In the genomic region with DNA sequence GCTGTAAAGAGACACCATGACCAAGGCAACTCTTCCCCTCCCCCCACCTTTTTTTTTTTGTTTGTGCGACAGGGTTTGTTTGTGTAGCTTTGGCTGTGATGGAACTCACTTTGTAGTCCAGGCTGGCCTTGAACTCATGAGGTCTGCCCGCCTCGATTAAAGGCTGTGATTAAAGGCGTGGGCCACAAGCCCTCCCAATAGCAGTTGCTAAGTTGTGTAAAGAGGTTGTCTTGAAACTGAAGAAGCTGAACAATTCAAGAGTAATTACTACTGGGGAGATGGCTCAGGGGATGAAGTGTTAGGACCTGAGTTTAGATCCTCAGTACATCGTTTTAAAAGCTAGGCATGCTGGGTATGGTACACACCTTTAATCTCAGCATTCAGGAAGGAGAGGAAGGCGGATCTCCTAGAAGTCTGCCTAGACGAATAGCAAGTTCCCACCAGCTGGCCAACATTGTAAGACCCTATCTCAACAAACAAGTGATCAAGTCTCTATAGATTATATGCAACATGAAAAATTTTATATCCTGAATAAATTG, we compare ENCODE assay signal across 8 mouse cellular contexts. TPM values are rescaled to one million over a fixed set of nuclear protein-coding genes. Genes with fewer than 3 reads are reported as not detected.
DNase-seq lines count a peak whose midpoint lies in the region; ATAC-seq and TF ChIP-seq lines count a peak whose summit lies in the region.

No protein-coding gene starts in this region.

- no peaks in the 10 kb centered on the region for H3K27me3 ChIP-seq in heart, embryonic 14.5 days (ENCODE audit: control insufficient read depth, insufficient read depth, low read length)
- no peaks in the 10 kb centered on the region for H3K27me3 ChIP-seq in hindbrain, embryonic 13.5 days
- no peaks in the 10 kb centered on the region for H3K27me3 ChIP-seq in midbrain, embryonic 12.5 days

- DNase-seq in heart, postnatal 25 days (ENCODE audit: low spot score): no peak
- DNase-seq in testis, postnatal 10 days (ENCODE audit: low spot score): no peak
- DNase-seq in thymus, postnatal 14 days: no peak
- DNase-seq in cerebellum, postnatal 36 days: no peak

- H3K9me3 ChIP-seq in heart, embryonic 14.5 days (ENCODE audit: control insufficient read depth, low read length): no peaks in the 10 kb centered on the region
- no peaks in the 10 kb centered on the region for H3K9me3 ChIP-seq in hindbrain, embryonic 13.5 days
- no peaks in the 10 kb centered on the region for H3K9me3 ChIP-seq in midbrain, embryonic 12.5 days

- TF ChIP-seq POLR2A in bone marrow macrophage, adult 2 months (IDR thresholded peaks at IDR 0.05; ENCODE audit: borderline replicate concordance, low read depth, low read length): no peak

- H3K9ac ChIP-seq in heart, embryonic 14.5 days (ENCODE audit: low read length): peak overlapping the region; percentile 76
- peak overlapping the region; percentile 65 for H3K9ac ChIP-seq in hindbrain, embryonic 13.5 days
- peak overlapping the region; percentile 32; the same call in 1 of the 2 replicates for H3K9ac ChIP-seq in midbrain, embryonic 12.5 days (replicated peaks)

- intact Hi-C loops in heart, postnatal 25 days (cut with DNase I): no loop called here

- H3K27ac ChIP-seq in heart, embryonic 14.5 days (replicated peaks in 1 of 2; ENCODE audit: control insufficient read depth in 1 of 2, insufficient read depth in 1 of 2, low read depth in 2 of 2, low read length in 2 of 2): 0 out of 4 replicates have a peak overlapping the region, but pooled peaks of 1 of the 2 experiments have one; percentile 56
- H3K27ac ChIP-seq in bone marrow macrophage, adult 2 months (ENCODE audit: insufficient read depth, low read depth, low read length): no peak overlapping the region
- peak overlapping the region; percentile 85 for H3K27ac ChIP-seq in hindbrain, embryonic 13.5 days
- peak overlapping the region; percentile 57; the same call in 1 of the 2 replicates for H3K27ac ChIP-seq in midbrain, embryonic 12.5 days (replicated peaks)

- H3K4me3 ChIP-seq in heart, embryonic 14.5 days (ENCODE audit: control insufficient read depth in 1 of 2, insufficient read depth in 1 of 2, low read depth in 1 of 2, low read length in 2 of 2): peak overlapping the region in 1 of 2 experiments; percentile 63; a peak in 3 of 4 replicates
- H3K4me3 ChIP-seq in bone marrow macrophage, adult 2 months (ENCODE audit: insufficient read depth, low read length): peak overlapping the region; percentile 93
- peak overlapping the region; percentile 82 for H3K4me3 ChIP-seq in hindbrain, embryonic 13.5 days
- H3K4me3 ChIP-seq in midbrain, embryonic 12.5 days: peak overlapping the region; percentile 69

- H3K4me2 ChIP-seq in heart, embryonic 14.5 days (ENCODE audit: low read length): peak overlapping the region; percentile 80
- peak overlapping the region; percentile 85 for H3K4me2 ChIP-seq in hindbrain, embryonic 13.5 days
- peak overlapping the region; percentile 56 for H3K4me2 ChIP-seq in midbrain, embryonic 12.5 days (replicated peaks)

- peaks cover 0 to 13% of the 10 kb centered on the region in 2 experiments; a peak in 2 of 4 replicates for H3K4me1 ChIP-seq in heart, embryonic 14.5 days (ENCODE audit: control insufficient read depth in 2 of 2, insufficient read depth in 2 of 2, low read length in 2 of 2)
- peaks cover 6% of the 10 kb centered on the region for H3K4me1 ChIP-seq in bone marrow macrophage, adult 2 months (ENCODE audit: control insufficient read depth, insufficient read depth, low read length)
- peaks cover 23% of the 10 kb centered on the region for H3K4me1 ChIP-seq in hindbrain, embryonic 13.5 days (replicated peaks)
- H3K4me1 ChIP-seq in midbrain, embryonic 12.5 days: peaks cover 12% of the 10 kb centered on the region

- 67% methylated on average over 7 of the region's 7 CpGs for WGBS in heart, embryonic 14.5 days
- WGBS in hindbrain, embryonic 13.5 days: 68% methylated on average over 7 of the region's 7 CpGs
- 69% methylated on average over 7 of the region's 7 CpGs for WGBS in midbrain, embryonic 12.5 days

- no peak for TF ChIP-seq CTCF in bone marrow macrophage, adult 2 months (IDR thresholded peaks at IDR 0.05; ENCODE audit: low read depth, low read length)

- no peak for ATAC-seq in heart, embryonic 14.5 days (ENCODE audit: insufficient number of reproducible peaks, insufficient read depth, low FRiP score, low read depth)
- ATAC-seq in hindbrain, embryonic 13.5 days (ENCODE audit: low FRiP score): no peak; the same call in 1 of the 2 replicates
- peak; percentile 12 for ATAC-seq in midbrain, embryonic 12.5 days (ENCODE audit: low FRiP score, low read depth)

- H3K36me3 ChIP-seq in heart, embryonic 14.5 days (ENCODE audit: control insufficient read depth, insufficient read depth, low read length): peaks cover 33% of the 10 kb centered on the region
- H3K36me3 ChIP-seq in hindbrain, embryonic 13.5 days: peaks cover 31% of the 10 kb centered on the region
- H3K36me3 ChIP-seq in midbrain, embryonic 12.5 days: peaks cover 30% of the 10 kb centered on the region

RNA-seq across cellular contexts. Expression of gene Cops6, which starts 0.6 kb away (rescaled TPM):
- 242 and 254 TPM in 2 replicates for polyA plus RNA-seq in heart, embryonic 14.5 days (2014; fragmentation: Nextera tagmentation; extraction: Ambion mirVana)
- 100 to 1,000 TPM; 124 to 126 TPM for total RNA-seq in heart, postnatal 25 days (2021)
- 77.7 and 82.3 TPM in 2 replicates for polyA plus RNA-seq in bone marrow macrophage, adult 2 months (2012; ENCODE audit: insufficient read depth, insufficient read length, missing spikeins)
- polyA plus RNA-seq in hindbrain, embryonic 13.5 days (2015; fragmentation: Nextera tagmentation; extraction: Ambion mirVana): 308 and 322 TPM in 2 replicates
- 280 and 295 TPM in 2 replicates for polyA plus RNA-seq in midbrain, embryonic 12.5 days (2016; fragmentation: Nextera tagmentation; extraction: Ambion mirVana)

RNA-seq across cellular contexts. Expression of gene Zfp113, which starts 4.7 kb away (rescaled TPM):
- 10.3 and 10.4 TPM in 2 replicates for polyA plus RNA-seq in heart, embryonic 14.5 days (2014; fragmentation: Nextera tagmentation; extraction: Ambion mirVana)
- total RNA-seq in heart, postnatal 25 days (2021): 10 to 100 TPM in 1 of 2 experiments, 1 to 10 TPM in 1; 9.6 to 11.0 TPM
- polyA plus RNA-seq in bone marrow macrophage, adult 2 months (2012; ENCODE audit: insufficient read depth, insufficient read length, missing spikeins): 5.8 and 6.8 TPM in 2 replicates
- polyA plus RNA-seq in hindbrain, embryonic 13.5 days (2015; fragmentation: Nextera tagmentation; extraction: Ambion mirVana): 38.9 and 40.5 TPM in 2 replicates
- 46.3 and 47.0 TPM in 2 replicates for polyA plus RNA-seq in midbrain, embryonic 12.5 days (2016; fragmentation: Nextera tagmentation; extraction: Ambion mirVana)

RNA-seq across cellular contexts. Expression of gene Ap4m1, which starts 11.5 kb away (rescaled TPM):
- polyA plus RNA-seq in heart, embryonic 14.5 days (2014; fragmentation: Nextera tagmentation; extraction: Ambion mirVana): 9.4 and 9.6 TPM in 2 replicates
- 1 to 10 TPM; 8.9 to 9.3 TPM for total RNA-seq in heart, postnatal 25 days (2021)
- polyA plus RNA-seq in bone marrow macrophage, adult 2 months (2012; ENCODE audit: insufficient read depth, insufficient read length, missing spikeins): 34.1 and 40.5 TPM in 2 replicates
- polyA plus RNA-seq in hindbrain, embryonic 13.5 days (2015; fragmentation: Nextera tagmentation; extraction: Ambion mirVana): 24.3 and 26.5 TPM in 2 replicates
- polyA plus RNA-seq in midbrain, embryonic 12.5 days (2016; fragmentation: Nextera tagmentation; extraction: Ambion mirVana): 27.9 and 28.2 TPM in 2 replicates

RNA-seq across cellular contexts. Expression of gene Mcm7, which starts 11.9 kb away (rescaled TPM):
- polyA plus RNA-seq in heart, embryonic 14.5 days (2014; fragmentation: Nextera tagmentation; extraction: Ambion mirVana): 89.0 and 102 TPM in 2 replicates
- 10 to 100 TPM; 11.2 to 11.9 TPM for total RNA-seq in heart, postnatal 25 days (2021)
- 34.6 and 46.6 TPM in 2 replicates for polyA plus RNA-seq in bone marrow macrophage, adult 2 months (2012; ENCODE audit: insufficient read depth, insufficient read length, missing spikeins)
- 109 and 111 TPM in 2 replicates for polyA plus RNA-seq in hindbrain, embryonic 13.5 days (2015; fragmentation: Nextera tagmentation; extraction: Ambion mirVana)
- 250 and 269 TPM in 2 replicates for polyA plus RNA-seq in midbrain, embryonic 12.5 days (2016; fragmentation: Nextera tagmentation; extraction: Ambion mirVana)

RNA-seq across cellular contexts. Expression of gene Taf6, which starts 27.0 kb away (rescaled TPM):
- 65.2 and 66.0 TPM in 2 replicates for polyA plus RNA-seq in heart, embryonic 14.5 days (2014; fragmentation: Nextera tagmentation; extraction: Ambion mirVana)
- total RNA-seq in heart, postnatal 25 days (2021): 10 to 100 TPM; 29.9 to 32.9 TPM
- 26.5 and 33.3 TPM in 2 replicates for polyA plus RNA-seq in bone marrow macrophage, adult 2 months (2012; ENCODE audit: insufficient read depth, insufficient read length, missing spikeins)
- polyA plus RNA-seq in hindbrain, embryonic 13.5 days (2015; fragmentation: Nextera tagmentation; extraction: Ambion mirVana): 85.4 and 90.9 TPM in 2 replicates
- polyA plus RNA-seq in midbrain, embryonic 12.5 days (2016; fragmentation: Nextera tagmentation; extraction: Ambion mirVana): 121 and 129 TPM in 2 replicates
